15 mouse cellular contexts compared by ENCODE assay signal in genomic region chr6:134886475-134886874, GRCm38 (mm10). TPM values are rescaled to one million over a fixed set of nuclear protein-coding genes. Genes with fewer than 3 reads are reported as not detected.
A peak's percentile ranks its signal among the peaks of the same experiment; 100 is the strongest.
DNase-seq lines count a peak whose midpoint lies in the region; ATAC-seq and TF ChIP-seq lines count a peak whose summit lies in the region.
"Had no signal": no experiment of that assay in that cellular context is flagged by ENCODE, and none has a peak within 500 bp of the region (broad histone marks: within the 10 kb centered on the region; RNA-seq: fewer than 3 reads in every experiment).

No protein-coding gene starts in this region.

- TF ChIP-seq POLR2A in olfactory bulb, adult 2 months (IDR thresholded peaks at IDR 0.05; ENCODE audit: insufficient read depth, low read depth, low read length), result no peak

- H3K4me2 ChIP-seq in neural tube, embryonic 11.5 days (ENCODE audit: low read depth), result peak overlapping the region; percentile 58
- H3K4me2 ChIP-seq in forebrain, embryonic 16.5 days (ENCODE audit: low read length), result peak overlapping the region; percentile 59
- peak overlapping the region; percentile 67 for H3K4me2 ChIP-seq in midbrain, embryonic 11.5 days
- H3K4me2 ChIP-seq: liver, embryonic 12.5 days had no signal

- no peak overlapping the region for H3K27ac ChIP-seq in neural tube, embryonic 11.5 days (ENCODE audit: low read depth, low read length)
- H3K27ac ChIP-seq in forebrain, embryonic 16.5 days (ENCODE audit: low read length), result peak overlapping the region; percentile 91
- no peak overlapping the region for H3K27ac ChIP-seq in midbrain, embryonic 11.5 days (ENCODE audit: low read depth, low read length)
- 0 out of 2 replicates have a peak overlapping the region, but pooled peaks have one; percentile 94 for H3K27ac ChIP-seq in olfactory bulb, adult 2 months (ENCODE audit: insufficient read depth, low read depth, low read length)
- H3K27ac ChIP-seq in gastrocnemius, adult 2 months, result no peak overlapping the region
- H3K27ac ChIP-seq: heart, embryonic 10.5 days; liver, embryonic 12.5 days had no signal

- intact Hi-C loops in gastrocnemius, adult 2 months (cut with DNase I), result no loop called here

- peak overlapping the region; percentile 56 for H3K4me3 ChIP-seq in neural tube, embryonic 11.5 days (ENCODE audit: low read depth, low read length)
- peak overlapping the region; percentile 62 for H3K4me3 ChIP-seq in forebrain, embryonic 16.5 days (replicated peaks; ENCODE audit: low read length)
- H3K4me3 ChIP-seq in midbrain, embryonic 11.5 days (ENCODE audit: low read depth, low read length), result peak overlapping the region; percentile 55
- no peak overlapping the region for H3K4me3 ChIP-seq in olfactory bulb, adult 2 months (ENCODE audit: insufficient read depth, low read depth, low read length)
- no peak overlapping the region for H3K4me3 ChIP-seq in gastrocnemius, adult 2 months
- H3K4me3 ChIP-seq: liver, embryonic 12.5 days had no signal

- TF ChIP-seq CTCF in olfactory bulb, adult 2 months (IDR thresholded peaks at IDR 0.05; ENCODE audit: insufficient read depth, low read depth, low read length), result no peak
- no peak for TF ChIP-seq CTCF in gastrocnemius, adult 2 months (IDR thresholded peaks at IDR 0.05)

- 88% methylated on average over 8 of the region's 8 CpGs for WGBS in neural tube, embryonic 11.5 days
- 66% methylated on average over 8 of the region's 8 CpGs for WGBS in forebrain, embryonic 16.5 days
- WGBS in midbrain, embryonic 11.5 days, result 85% methylated on average over 8 of the region's 8 CpGs
- whole genome bisulfite sequencing in olfactory bulb, adult 2 months, result 16% methylated on average over 8 of the region's 8 CpGs

- H3K9ac ChIP-seq in neural tube, embryonic 11.5 days (ENCODE audit: low read length), result peak overlapping the region; percentile 70
- H3K9ac ChIP-seq in forebrain, embryonic 16.5 days (replicated peaks; ENCODE audit: low read depth, low read length), result peak overlapping the region; percentile 74
- H3K9ac ChIP-seq in midbrain, embryonic 11.5 days (ENCODE audit: low read length), result peak overlapping the region; percentile 72
- H3K9ac ChIP-seq: liver, embryonic 12.5 days had no signal

- H3K27me3 ChIP-seq in neural tube, embryonic 11.5 days (ENCODE audit: control insufficient read depth, insufficient read depth, low read length), result no peaks in the 10 kb centered on the region
- H3K27me3 ChIP-seq in forebrain, embryonic 16.5 days (replicated peaks; ENCODE audit: control insufficient read depth, insufficient read depth, low read length), result no peaks in the 10 kb centered on the region
- no peaks in the 10 kb centered on the region for H3K27me3 ChIP-seq in midbrain, embryonic 11.5 days (ENCODE audit: control insufficient read depth, insufficient read depth, low read length)
- H3K27me3 ChIP-seq: Patski had no signal

- ATAC-seq in neural tube, embryonic 11.5 days (ENCODE audit: insufficient read depth, low FRiP score, low TSS enrichment), result no peak
- no peak for ATAC-seq in forebrain, embryonic 16.5 days
- no peak for ATAC-seq in midbrain, embryonic 11.5 days (ENCODE audit: low FRiP score)
- ATAC-seq: CD4-positive, CD25-positive, alpha-beta regulatory T cell, adult 4 months; liver, embryonic 12.5 days; lung, postnatal 0 days; Patski had no signal

- no peaks in the 10 kb centered on the region for H3K9me3 ChIP-seq in neural tube, embryonic 11.5 days (ENCODE audit: control insufficient read depth, low read length)
- H3K9me3 ChIP-seq in forebrain, embryonic 16.5 days (ENCODE audit: control insufficient read depth, low read length), result no peaks in the 10 kb centered on the region
- H3K9me3 ChIP-seq in midbrain, embryonic 11.5 days (ENCODE audit: control insufficient read depth, low read length), result no peaks in the 10 kb centered on the region
- H3K9me3 ChIP-seq: heart, embryonic 10.5 days; liver, embryonic 12.5 days had no signal

- no peak for DNase-seq in neural tube, embryonic 11.5 days (ENCODE audit: low spot score)
- no peak for DNase-seq in neural tube, embryonic 10.5 days (ENCODE audit: extremely low spot score, low spot score)
- peak; percentile 56 for DNase-seq in midbrain, embryonic 11.5 days (ENCODE audit: low spot score, missing footprints)
- no peak for DNase-seq in gastrocnemius, adult 2 months
- DNase-seq in cerebellum, adult 9-11 months, result no peak
- no peak for DNase-seq in gastrocnemius, adult 8-10 months (ENCODE audit: low spot score in 2 of 2)
- DNase-seq: adrenal gland, adult 2 months; kidney, postnatal 14 days had no signal

- H3K4me1 ChIP-seq in neural tube, embryonic 11.5 days (ENCODE audit: control insufficient read depth, insufficient read depth, low read length), result peaks cover 11% of the 10 kb centered on the region
- H3K4me1 ChIP-seq in forebrain, embryonic 16.5 days (replicated peaks; ENCODE audit: control insufficient read depth, insufficient read depth, low read length), result peaks cover 41% of the 10 kb centered on the region
- peaks cover 28% of the 10 kb centered on the region for H3K4me1 ChIP-seq in midbrain, embryonic 11.5 days (ENCODE audit: control insufficient read depth, insufficient read depth, low read length)
- peaks cover 17% of the 10 kb centered on the region for H3K4me1 ChIP-seq in olfactory bulb, adult 2 months (ENCODE audit: control insufficient read depth, insufficient read depth, low read length)

- no peaks in the 10 kb centered on the region for H3K36me3 ChIP-seq in neural tube, embryonic 11.5 days (ENCODE audit: control insufficient read depth, insufficient read depth, low read length)
- no peaks in the 10 kb centered on the region for H3K36me3 ChIP-seq in forebrain, embryonic 16.5 days (ENCODE audit: control insufficient read depth, insufficient read depth)
- H3K36me3 ChIP-seq in midbrain, embryonic 11.5 days (ENCODE audit: control insufficient read depth, insufficient read depth, low read length), result no peaks in the 10 kb centered on the region
- H3K36me3 ChIP-seq: heart, embryonic 10.5 days had no signal

RNA-seq across cellular contexts. Expression of gene Gpr19, which starts 11.9 kb away (rescaled TPM):
- 27.4 and 31.0 TPM in 2 replicates for polyA plus RNA-seq in neural tube, embryonic 11.5 days (2014; fragmentation: Nextera tagmentation; extraction: Ambion mirVana)
- polyA plus RNA-seq in forebrain, embryonic 16.5 days (2015; fragmentation: Nextera tagmentation; extraction: Ambion mirVana), result 44.4 and 48.9 TPM in 2 replicates
- 35.3 and 36.9 TPM in 2 replicates for polyA plus RNA-seq in midbrain, embryonic 11.5 days (2014; fragmentation: Nextera tagmentation; extraction: Ambion mirVana)
- polyA plus RNA-seq in olfactory bulb, adult 2 months (2012; ENCODE audit: insufficient read depth, insufficient read length, low replicate concordance, missing spikeins), result not detected in 2 replicates
- total RNA-seq in gastrocnemius, adult 2 months (2021), result 1 to 10 TPM; 4.0 to 4.1 TPM
- 1 to 10 TPM; 3.6 to 5.4 (median 4.7) TPM for total RNA-seq in gastrocnemius, adult 8-10 months (2022)

RNA-seq across cellular contexts. Expression of gene Cdkn1b, which starts 33.7 kb away (rescaled TPM):
- polyA plus RNA-seq in neural tube, embryonic 11.5 days (2014; fragmentation: Nextera tagmentation; extraction: Ambion mirVana), result 17.8 and 20.7 TPM in 2 replicates
- polyA plus RNA-seq in forebrain, embryonic 16.5 days (2015; fragmentation: Nextera tagmentation; extraction: Ambion mirVana), result 39.4 and 50.8 TPM in 2 replicates
- 27.8 and 28.0 TPM in 2 replicates for polyA plus RNA-seq in midbrain, embryonic 11.5 days (2014; fragmentation: Nextera tagmentation; extraction: Ambion mirVana)
- 69.9 TPM in 1 of 2 replicates, not detected in the other for polyA plus RNA-seq in olfactory bulb, adult 2 months (2012; ENCODE audit: insufficient read depth, insufficient read length, low replicate concordance, missing spikeins)
- 10 to 100 TPM; 36.1 to 41.8 TPM for total RNA-seq in gastrocnemius, adult 2 months (2021)
- 10 to 100 TPM; 30.9 to 37.5 (median 33.1) TPM for total RNA-seq in gastrocnemius, adult 8-10 months (2022)

RNA-seq across cellular contexts. Expression of gene Crebl2, which starts 56.5 kb away (rescaled TPM):
- polyA plus RNA-seq in neural tube, embryonic 11.5 days (2014; fragmentation: Nextera tagmentation; extraction: Ambion mirVana), result 1.1 and 1.5 TPM in 2 replicates
- polyA plus RNA-seq in forebrain, embryonic 16.5 days (2015; fragmentation: Nextera tagmentation; extraction: Ambion mirVana), result 3.8 and 4.3 TPM in 2 replicates
- 0.92 and 1.2 TPM in 2 replicates for polyA plus RNA-seq in midbrain, embryonic 11.5 days (2014; fragmentation: Nextera tagmentation; extraction: Ambion mirVana)
- polyA plus RNA-seq in olfactory bulb, adult 2 months (2012; ENCODE audit: insufficient read depth, insufficient read length, low replicate concordance, missing spikeins), result not detected in 2 replicates
- 10 to 100 TPM; 10.4 to 10.9 TPM for total RNA-seq in gastrocnemius, adult 2 months (2021)
- 10 to 100 TPM; 11.1 to 14.2 (median 12.4) TPM for total RNA-seq in gastrocnemius, adult 8-10 months (2022)

Comparison
In these comparisons a context has a peak if more than half of its experiments do, and no peak if none do; other contexts are left out.
1. H3K27ac ChIP-seq: peak in forebrain, embryonic 16.5 days (single experiment) and olfactory bulb, adult 2 months (single experiment); none in neural tube, embryonic 11.5 days (single experiment), midbrain, embryonic 11.5 days (single experiment) and gastrocnemius, adult 2 months (single experiment).
2. H3K4me3 ChIP-seq: peak in neural tube, embryonic 11.5 days (single experiment), forebrain, embryonic 16.5 days (single experiment) and midbrain, embryonic 11.5 days (single experiment); none in olfactory bulb, adult 2 months (single experiment) and gastrocnemius, adult 2 months (single experiment).
3. RNA of gene Gpr19, which starts 11.9 kb away (polyA plus RNA-seq): 44.4 to 48.9 TPM in forebrain, embryonic 16.5 days, 35.3 to 36.9 TPM in midbrain, embryonic 11.5 days and 27.4 to 31.0 TPM in neural tube, embryonic 11.5 days; not detected in olfactory bulb, adult 2 months; every median in the first group is over 10 times any median in the second.
4. Peak in every context shown above with its lines, with median percentiles within 50 percentile points of each other: H3K4me2 ChIP-seq and H3K9ac ChIP-seq.